Mouse (Mus musculus) Muller cell, postnatal 12 days (primary cell): Measurements from ENCODE around the gene Hoxc9.

Source experiments
- DNase-seq: peaks from one replicate; pipeline ENCODE4 v3.0.0-alpha.2; 2015; ENCODE audit errors: inconsistent ontology term

The Hoxc9 gene

DNA sequence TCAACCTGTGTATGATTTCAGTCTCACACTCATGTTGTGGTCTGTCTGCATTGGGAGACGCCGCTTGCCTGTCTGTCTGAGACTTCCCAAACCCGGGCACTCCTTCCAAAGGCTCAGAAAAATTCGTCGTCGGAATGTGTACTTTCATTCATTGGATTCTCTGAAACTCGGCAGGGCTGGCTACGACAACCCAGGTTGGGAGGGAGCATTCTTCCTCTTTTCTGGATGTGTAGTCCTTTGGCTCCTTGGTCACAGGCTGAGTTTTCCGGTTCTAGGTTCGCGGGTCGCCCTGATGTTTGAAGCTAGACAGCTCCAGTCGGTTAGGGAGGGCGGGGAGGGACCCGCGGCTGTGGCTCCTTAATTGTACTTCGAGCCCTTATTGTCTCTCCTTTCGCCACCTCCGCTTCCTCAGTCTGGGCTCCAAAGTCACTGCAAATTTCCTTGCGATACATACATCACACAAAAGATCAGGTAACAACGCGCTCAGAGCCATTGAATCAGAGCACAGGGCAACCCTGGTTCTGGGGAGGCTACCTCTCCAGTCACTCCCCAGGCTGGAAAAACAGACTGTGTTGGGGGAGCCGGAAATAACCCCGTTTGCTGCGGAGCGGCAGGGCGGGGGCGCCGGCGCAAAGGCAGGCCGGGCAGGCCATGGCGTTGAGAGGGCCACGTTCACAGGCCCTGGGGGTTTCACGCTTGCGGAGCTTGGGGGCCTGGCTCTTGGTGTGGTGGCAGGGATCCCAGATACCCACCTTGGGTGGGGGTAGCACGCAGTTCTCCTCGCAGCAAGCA is 588 bp downstream of the Hoxc9 start:
- DNase-seq, result no peak

- DNase-seq, result no peak
Measured at GRCm38 (mm10) chr15:102977423-102977974, 1.3 kb downstream of the Hoxc9 start.

GRCm38 (mm10) chr15:102978615-102979515 is 2.6 kb downstream of the Hoxc9 start:
- no peak for DNase-seq

- no peak for DNase-seq
Measured at GRCm38 (mm10) chr15:102979936-102980335, 3.7 kb downstream of the Hoxc9 start.

DNA sequence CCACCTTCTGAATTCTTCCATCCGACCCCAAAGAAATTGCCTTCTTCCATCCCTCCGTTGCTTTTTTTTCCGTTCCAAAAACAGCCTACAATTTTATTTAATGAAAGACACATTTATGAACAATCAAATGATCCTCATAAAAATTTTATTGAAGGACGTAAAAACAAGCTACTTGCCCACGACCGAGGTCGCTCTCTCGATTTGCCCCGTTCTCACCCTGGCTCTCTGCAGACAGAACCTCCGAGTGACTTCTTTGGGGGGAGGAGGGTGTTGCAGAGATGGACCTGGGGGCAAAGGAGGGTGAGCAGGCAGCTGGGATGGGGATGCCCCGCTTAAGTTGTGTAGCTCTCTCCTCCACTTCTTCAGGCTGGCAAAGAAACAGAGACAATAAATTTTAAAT is 4.1 kb downstream of the Hoxc9 start:
- DNase-seq, result no peak

GRCm38 (mm10) chr15:102980912-102981311 is 4.7 kb downstream of the Hoxc9 start:
- no peak for DNase-seq

DNA sequence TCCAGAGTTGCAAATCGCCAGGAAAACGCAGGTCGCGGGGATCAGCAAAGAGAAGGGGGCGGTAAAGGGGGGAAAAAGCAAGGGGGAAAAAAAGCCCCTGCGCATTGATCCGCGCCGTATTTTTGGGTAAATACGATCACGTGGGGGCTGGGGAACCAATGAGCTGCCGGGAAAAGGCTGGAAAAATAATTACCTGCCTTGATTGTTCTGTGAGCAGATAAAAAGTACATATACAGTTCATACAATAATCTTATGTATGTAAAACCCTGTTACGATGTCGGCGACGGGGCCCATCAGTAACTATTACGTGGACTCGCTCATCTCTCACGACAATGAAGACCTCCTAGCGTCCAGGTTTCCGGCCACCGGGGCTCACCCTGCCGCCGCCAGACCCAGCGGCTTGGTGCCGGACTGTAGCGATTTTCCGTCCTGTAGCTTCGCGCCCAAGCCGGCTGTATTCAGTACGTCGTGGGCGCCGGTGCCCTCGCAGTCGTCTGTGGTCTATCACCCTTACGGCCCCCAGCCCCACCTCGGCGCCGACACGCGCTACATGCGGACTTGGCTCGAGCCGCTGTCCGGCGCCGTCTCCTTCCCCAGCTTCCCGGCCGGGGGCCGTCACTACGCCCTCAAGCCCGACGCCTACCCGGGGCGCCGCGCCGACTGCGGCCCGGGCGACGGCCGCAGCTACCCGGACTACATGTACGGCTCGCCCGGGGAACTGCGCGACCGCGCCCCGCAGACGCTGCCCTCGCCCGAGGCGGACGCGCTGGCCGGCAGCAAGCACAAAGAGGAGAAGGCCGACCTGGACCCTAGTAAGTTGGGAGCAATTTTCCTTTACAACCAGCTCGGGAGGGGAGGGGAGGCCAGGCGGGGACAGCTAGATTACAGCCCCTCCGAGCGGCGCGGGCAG is 5.4 kb downstream of the Hoxc9 start:
- DNase-seq, result no peak

DNA sequence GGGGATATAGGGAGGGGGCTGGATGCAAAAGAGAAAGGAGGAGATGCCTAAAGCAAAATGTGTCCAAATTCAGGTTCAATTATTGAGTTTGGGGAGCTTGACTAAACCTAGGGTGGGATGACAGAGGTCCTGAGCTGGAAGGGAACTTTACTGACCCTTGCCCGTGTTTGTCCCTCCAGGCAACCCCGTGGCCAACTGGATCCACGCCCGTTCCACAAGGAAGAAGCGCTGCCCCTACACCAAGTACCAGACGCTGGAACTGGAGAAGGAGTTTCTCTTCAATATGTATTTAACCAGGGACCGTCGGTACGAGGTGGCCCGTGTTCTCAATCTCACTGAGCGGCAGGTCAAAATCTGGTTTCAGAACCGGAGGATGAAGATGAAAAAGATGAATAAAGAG is 7.5 kb downstream of the Hoxc9 start:
- no peak for DNase-seq

DNA sequence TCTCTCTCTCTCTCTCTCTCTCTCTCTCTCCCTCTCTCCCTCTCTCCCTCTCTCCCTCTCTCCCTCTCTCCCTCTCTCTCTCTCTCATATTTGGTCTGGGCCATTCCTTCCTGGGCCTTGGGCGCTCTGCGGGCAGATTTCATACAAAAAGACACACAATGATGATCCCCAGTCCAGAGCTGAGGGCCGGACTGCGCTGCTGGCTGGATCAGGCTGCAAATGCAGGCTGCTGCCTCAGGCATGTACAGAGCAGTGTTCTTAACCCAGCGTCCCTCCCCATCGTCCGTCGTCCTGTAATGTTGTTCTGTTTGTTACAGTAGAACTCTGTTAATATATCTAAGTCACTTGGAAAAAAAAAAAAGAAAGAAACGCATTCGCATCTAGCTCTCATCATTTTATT is 8.3 kb downstream of the Hoxc9 start:
- no peak for DNase-seq

DNA sequence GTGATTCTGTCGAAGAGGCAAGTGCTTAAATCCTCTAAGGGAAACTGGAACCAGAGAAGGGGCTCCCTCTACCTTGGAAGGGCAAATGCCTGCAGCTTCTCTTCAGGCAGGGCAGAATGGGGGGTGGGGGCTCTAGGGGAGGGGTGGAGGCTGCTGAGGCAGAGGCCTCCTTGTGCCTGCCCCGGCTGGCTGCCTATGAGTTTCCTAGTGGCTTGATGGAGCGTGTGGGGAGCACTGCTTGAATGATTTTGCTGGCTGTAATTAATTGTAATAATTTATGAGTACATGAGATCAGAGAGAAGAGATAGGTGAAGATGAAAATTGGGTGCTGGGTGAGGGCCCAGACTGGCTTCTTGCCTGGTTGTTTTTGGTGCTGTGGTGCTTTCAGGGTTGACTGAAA is 8.7 kb downstream of the Hoxc9 start:
- no peak for DNase-seq

DNA sequence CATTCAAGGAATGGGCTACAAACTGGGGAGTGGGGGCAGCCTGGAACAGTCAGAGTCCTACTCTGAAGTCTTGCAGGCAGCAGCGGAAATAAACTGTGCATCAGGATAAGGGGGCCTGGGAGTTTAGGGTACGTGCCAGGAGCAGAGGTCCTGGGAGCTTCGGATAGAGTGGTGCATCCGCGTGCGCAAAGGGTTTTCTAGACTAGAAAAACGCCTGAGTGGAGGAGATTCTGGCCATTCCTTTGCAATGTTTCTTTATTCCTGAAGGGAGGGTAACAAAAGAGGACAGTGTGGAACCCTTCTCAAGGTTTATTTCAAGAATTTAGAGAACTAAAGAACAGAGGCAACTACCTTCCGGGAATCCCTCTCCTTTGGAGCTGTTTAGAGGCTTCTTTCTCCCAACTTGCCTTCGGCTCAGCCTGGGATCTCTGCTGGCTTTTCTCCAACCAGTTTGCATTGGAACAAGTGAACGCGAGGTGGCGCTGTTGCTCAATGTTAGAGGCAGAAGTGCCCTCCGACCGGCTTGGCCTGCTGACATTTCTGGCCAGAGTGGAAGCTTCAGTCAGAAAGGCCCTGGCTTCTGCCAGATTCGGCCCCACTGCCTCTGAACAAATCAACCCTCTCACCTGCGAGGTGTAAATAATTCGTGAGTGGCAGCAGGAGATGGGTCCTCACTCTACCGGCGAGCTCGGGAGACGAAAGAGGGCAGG is 11.0 kb downstream of the Hoxc9 start:
- DNase-seq, result peak; percentile 72

DNA sequence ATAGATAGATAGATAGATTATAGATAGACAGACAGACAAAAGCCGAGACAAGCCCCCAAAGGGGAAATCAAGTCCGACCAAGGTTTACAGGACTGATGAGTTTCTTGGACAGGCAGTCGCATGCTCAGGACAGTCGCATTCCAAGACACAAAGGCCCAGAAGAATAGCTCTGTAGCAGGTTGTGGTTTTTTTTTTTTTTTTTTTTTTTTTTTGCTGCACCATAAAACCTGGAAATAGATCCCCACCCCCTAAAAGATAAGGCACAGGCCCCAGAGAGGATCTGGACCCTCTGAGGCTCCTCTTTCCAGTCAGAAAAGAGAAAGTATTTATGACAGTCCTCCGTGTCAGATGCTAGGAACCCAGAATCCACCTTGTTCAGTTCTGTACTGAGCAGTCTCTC is 11.8 kb downstream of the Hoxc9 start:
- no peak for DNase-seq

- DNase-seq, result no peak
Measured at GRCm38 (mm10) chr15:102990461-102991397, 14.5 kb downstream of the Hoxc9 start, which contains the start of gene Hoxc8. TSS of gene Hoxc8 (plus strand) at chr15:102990607.

DNA sequence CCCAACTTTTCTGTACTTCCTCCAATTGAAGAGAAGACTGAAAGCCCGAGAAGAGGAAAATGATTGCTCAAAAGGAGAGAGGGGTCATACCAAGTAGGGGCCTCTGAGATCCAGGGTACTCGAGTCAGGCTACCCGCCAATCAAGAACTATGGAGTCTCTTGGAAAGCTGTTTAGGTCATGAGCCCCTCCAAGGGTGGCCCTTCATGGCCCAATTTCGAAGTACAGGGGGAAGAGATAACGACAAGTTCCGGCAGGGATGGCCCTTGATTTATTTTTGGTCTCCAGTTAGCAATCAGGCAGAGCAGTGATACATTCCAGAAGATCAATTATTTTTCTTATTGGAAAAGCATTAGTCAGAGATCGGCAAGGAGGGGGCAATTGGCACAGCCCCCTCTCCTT is 15.5 kb downstream of the Hoxc9 start:
- no peak for DNase-seq

DNA sequence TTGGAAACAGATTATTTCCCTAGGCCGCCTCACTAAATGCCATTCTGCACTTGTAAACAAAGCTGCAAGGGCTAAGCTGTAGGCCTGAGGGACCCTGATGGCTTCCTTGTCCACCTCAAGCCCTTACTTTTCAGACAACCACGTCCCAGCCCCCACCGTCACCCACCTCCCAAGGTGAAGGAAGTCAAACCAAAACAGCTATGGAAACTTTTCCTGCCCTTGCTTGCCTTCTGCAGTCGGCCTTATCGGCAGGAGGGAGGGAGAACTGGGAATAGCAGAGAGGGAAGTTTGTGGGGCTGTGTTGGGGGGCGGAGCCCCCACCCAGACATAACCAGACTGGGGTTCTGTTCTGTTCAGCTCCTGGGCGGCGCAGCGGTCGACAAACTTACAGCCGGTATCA is 16.0 kb downstream of the Hoxc9 start:
- DNase-seq, result no peak

- no peak for DNase-seq
Measured at GRCm38 (mm10) chr15:102992863-102993262, 16.6 kb downstream of the Hoxc9 start.

- DNase-seq, result no peak
Measured at GRCm38 (mm10) chr15:102996548-102996947, 20.3 kb downstream of the Hoxc9 start.

DNA sequence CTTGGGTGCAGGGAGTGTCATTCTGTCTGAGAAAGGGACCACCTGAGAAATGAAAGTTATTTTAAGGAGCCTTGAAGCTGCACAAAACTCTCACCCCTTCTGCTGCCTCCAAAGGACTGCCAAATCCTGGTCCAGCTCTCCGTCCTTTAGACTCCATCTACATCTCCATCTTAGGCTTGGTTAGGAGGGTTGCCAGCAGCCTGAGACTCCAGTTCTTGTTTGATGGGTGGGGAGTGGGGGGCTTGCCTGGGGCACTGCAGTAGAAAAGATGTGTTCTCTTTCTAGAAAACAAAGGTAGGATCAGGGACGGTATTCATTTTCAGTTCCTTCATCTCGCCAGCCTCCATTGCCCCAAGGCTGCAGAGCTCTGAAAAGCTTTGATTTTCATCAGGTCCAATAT is 21.2 kb downstream of the Hoxc9 start:
- DNase-seq, result no peak

GRCm38 (mm10) chr15:102997939-102998355 is 21.7 kb downstream of the Hoxc9 start, which contains the start of gene Hoxc6:
TSS of gene Hoxc6 (plus strand) at chr15:102998257.
- no peak for DNase-seq
